Mouse (Mus musculus): ENCODE measurements at regions not wholly inside any gene's neighbourhood (a gene's known extent, or its start where the extent isn't known, plus 50 kb on each side); places are given as distances from the start of the nearest gene placed in this dataset.

DNA sequence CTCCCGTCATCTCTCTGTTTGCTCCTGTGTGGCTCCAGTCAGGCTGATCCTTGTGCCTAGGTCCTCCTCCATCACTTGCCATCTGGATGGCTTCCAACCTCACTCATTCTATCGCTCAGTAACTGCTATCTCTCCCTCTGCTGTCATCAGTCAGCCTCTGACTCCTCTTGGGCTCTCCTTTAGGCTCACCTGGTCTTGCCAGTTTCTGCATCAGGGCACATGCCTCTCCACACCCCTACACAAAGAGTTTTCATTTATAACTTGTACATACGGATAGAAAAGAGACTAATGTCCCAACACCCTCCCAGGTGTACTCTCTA is 2664.7 kb upstream of the Lrrc6 start:
- no peak for DNase-seq (ENCODE audit: low read depth, low spot score)

DNA sequence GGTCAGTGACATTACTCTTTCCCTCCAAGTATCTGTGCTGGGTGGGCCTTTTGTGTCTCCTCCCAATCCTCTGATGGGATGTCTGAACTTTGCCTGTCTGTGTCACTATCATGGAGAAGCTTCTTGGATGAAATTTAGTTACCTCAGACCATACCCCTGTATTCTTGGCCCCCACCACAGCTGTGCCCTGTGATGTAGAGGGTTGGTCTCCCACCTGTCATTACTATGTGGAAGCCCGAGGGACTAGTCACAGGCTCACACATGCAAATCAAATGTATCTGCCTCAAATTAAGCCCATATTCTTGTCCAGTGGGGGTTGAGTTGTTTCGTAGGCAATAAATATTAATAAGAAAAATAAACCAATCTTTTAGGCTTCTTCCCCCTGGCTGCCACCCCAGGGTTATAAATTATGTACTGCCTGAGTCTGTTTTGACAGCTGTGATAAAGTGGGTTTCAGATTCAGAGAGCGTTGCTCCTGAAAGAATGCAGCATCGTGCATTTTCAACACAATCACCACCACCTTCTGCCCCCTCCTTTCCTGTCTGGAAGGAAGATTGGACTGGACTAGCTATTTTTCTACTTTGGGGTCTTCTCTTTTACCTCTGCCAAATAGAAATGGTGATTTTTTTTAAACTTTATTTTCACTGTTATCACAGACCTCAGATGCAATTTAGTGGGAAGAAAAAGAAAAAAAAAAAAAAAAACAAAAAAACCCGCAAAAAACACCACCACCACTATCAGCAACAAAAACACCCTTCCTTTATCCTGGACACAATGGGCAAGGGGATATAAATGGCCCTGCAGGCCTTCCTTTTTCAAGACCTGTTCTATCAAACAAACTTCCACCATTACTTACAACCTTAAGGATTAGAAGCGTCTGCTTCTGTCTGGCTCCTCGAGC is 2664.1 kb upstream of the Lrrc6 start:
- DNase-seq (ENCODE audit: low read depth, low spot score): peak; percentile 2

DNA sequence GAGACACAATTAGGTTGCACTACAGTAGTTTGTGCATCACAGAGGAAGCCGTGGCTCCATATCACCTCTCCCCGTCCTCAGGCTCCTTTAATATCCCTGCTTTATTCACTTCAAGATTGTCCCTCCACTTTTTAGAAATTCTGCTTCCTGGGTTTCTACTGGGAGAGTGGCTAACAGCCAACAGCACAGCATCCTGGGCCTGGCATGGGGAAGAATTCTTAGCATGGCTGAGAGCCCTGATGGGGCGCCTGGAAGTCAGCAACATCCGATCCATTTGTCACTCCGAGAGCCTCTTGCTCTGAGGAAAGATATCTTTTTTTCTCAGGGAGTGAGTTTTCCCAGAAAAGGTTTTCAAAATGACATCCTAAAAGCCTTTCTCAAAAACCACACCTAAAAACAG is 2660.3 kb upstream of the Lrrc6 start:
- no peak for DNase-seq (ENCODE audit: low read depth, low spot score)

DNA sequence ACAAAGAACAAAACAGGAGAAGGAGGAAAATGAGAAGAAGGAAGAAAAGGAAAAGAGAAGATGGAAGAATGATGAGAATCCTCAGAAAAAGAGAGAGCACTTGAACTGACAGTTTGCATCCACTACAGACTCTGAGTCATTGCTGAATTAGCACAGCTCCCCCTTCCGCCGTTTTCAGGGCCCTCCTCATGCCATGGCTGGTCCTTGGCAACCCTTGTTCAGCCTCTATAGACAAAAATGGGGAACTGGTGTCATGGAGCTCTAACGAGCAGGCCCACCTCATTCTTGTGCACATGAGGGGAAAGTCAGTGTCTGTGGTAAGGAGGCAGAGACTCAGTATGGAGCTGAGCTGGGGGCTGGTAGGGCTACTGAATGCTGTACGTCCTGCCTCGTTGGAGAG is 2657.4 kb upstream of the Lrrc6 start:
- DNase-seq (ENCODE audit: low read depth, low spot score): no peak

All from forelimb bud, embryonic 11.5 days (tissue).